Mouse (Mus musculus) gastrocnemius, adult 2 months (tissue): ENCODE results near the gene Cdkal1. TPM values are rescaled to one million over a fixed set of nuclear protein-coding genes. Genes with fewer than 3 reads are reported as not detected.

Experiments
- DNase-seq: peaks from one replicate; pipeline ENCODE4 v3.0.0; 2022
- H3K27ac ChIP-seq: fragments of 200-600 bp; 2 replicates; pipeline ENCODE4 v1.8.1; 2022; ENCODE audit warnings: mild to moderate bottlenecking
- H3K4me3 ChIP-seq: fragments of 200-600 bp; 2 replicates; pipeline ENCODE4 v1.8.1; 2022; ENCODE audit warnings: mild to moderate bottlenecking, moderate library complexity
- CTCF ChIP-seq: fragments of 200-600 bp; IDR thresholded peaks from 2 replicates; pipeline ENCODE4 v1.8.1; 2022; ENCODE audit warnings: antibody characterized with exemption, mild to moderate bottlenecking, moderate library complexity
- intact Hi-C: fragments of 180-260 bp; cut with DNase I; formaldehyde crosslinking; loops from one replicate; pipeline ENCODE4 v1.15.1; 2025
- total RNA-seq, 2 experiments: library from RNA; stranded (reverse); gene quantifications; 2 replicates each; pipeline ENCODE4 v1.2.3; 2021

Gene Cdkal1
- total RNA-seq, 2 experiments from 2014 or later: 35.4 to 35.5 TPM

DNA sequence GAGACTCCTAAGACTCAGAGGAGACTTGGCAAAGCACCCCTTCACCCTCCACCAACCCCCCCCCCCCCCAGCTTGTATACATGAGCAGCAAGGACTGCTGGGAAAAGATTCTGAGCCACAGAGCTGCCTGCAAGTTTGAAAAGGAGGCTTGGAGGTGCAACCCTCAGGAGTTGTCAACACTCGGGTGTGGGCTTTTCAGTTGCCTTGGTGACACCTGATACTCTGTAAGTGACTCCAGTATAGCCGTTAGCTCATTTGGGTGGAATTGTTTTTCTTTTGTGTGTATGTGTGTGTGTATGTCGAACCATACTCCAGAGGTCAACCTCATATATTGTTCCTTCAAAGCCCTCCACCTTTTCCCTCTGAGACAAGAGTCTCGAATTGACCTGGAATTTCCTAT, 669.9 kb downstream of the Cdkal1 start:
- H3K4me3 ChIP-seq: no peak overlapping the region
- intact Hi-C loops: no loop called here
- DNase-seq: no peak
- TF ChIP-seq CTCF: no peak
- H3K27ac ChIP-seq: no peak overlapping the region

GRCm38 (mm10) chr13:29184545-29184944, 670.9 kb downstream of the Cdkal1 start:
- H3K4me3 ChIP-seq: no peak overlapping the region
- no peak overlapping the region for H3K27ac ChIP-seq
- intact Hi-C loops: no loop called here
- TF ChIP-seq CTCF: no peak
- no peak for DNase-seq

DNA sequence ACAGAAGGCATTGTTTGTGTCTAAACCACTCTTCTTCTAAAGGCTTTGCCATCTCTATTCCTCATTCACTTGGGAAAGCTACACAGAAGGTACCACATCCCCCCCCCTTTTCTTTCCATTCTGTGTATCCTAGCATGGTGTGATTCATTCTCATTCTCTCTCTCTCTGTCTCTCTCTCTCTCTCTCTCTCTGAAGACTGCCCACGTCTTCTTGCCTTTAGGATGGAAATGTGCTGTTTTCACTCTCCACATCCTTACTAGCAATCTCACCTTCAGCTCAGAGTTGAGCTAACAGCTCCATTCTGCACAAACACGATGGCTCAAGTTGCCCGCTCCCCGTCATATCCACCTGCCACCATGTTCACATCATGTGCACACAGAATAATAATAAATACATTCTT, 675.6 kb downstream of the Cdkal1 start:
- Histone ChIP-seq H3K27ac (no peak overlapping the region), H3K4me3 (no peak overlapping the region)
- TF ChIP-seq CTCF: no peak
- no peak for DNase-seq
- intact Hi-C loops: no loop called here

DNA sequence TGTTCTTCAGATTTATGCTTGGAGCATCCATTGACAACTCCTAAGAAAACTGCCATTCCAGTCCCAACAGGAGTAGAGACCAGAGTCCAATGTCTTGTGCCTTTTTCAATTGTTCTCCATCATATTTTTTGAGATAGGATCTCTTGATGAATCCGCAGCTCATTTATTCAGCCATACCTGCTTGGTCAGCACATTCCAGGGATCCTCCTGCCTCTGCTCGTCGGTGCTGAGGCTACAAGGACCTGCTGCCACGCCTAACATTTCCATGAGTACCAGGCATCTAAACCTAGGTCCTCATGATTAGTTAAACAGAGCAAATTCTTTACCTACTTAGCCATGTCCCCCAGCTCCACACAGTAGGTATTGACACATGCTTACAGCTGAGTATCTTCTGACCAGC, 676.2 kb downstream of the Cdkal1 start:
- TF ChIP-seq CTCF: no peak
- intact Hi-C loops: no loop called here
- DNase-seq: no peak
- no peak overlapping the region for H3K4me3 ChIP-seq
- H3K27ac ChIP-seq: no peak overlapping the region

DNA sequence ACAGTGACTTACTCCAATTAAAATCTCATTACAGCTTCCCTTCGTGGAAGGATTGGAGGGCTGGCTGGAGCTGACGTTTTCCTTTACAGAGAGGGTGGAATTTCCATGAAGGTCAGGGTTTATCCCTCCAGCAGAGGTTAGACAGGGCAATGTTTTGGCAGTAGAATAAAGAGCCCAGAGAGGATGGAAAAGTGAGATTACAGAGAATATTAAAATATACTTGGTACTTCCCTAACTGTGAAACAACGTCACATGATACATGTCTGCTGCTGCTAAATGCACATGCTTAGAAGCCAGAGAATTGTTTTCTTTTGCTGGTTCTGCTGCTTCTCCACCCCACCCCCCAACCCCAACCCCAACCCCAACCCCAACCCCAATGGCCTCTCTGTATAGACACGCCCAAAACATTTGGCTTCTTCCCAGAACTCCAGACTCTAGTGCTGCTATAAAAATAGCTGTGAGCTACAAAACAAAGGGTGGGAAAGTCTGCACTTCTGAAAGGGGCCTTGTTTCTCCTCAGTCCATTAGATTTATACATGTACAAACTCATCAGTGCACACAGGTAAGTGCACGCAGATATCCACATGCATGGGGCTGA, 677.5 kb downstream of the Cdkal1 start:
- Histone ChIP-seq H3K27ac (no peak overlapping the region), H3K4me3 (no peak overlapping the region)
- TF ChIP-seq CTCF: no peak
- intact Hi-C loops: no loop called here
- DNase-seq: no peak

DNA sequence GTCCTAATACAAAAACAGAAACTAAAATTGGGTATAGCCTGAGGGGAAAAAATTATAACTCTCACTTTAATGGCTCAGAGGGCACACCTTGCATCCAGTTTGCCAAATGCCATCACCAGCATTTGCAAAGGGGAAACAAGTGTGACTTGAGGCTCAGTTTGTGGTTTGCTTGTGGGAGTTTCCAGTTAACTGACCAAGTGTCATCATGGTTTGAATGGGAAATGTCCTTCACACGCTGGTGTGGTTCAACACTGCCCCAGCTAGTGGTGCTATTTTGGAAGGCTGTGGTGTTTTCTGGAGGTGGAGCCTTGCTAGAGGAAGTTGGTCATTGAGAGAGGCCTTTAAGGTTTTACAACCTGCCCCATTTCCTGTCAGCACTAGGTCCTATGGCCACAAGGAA, 686.1 kb downstream of the Cdkal1 start:
- no peak overlapping the region for H3K27ac ChIP-seq
- intact Hi-C loops: no loop called here
- no peak for DNase-seq
- TF ChIP-seq CTCF: no peak
- H3K4me3 ChIP-seq: no peak overlapping the region

DNA sequence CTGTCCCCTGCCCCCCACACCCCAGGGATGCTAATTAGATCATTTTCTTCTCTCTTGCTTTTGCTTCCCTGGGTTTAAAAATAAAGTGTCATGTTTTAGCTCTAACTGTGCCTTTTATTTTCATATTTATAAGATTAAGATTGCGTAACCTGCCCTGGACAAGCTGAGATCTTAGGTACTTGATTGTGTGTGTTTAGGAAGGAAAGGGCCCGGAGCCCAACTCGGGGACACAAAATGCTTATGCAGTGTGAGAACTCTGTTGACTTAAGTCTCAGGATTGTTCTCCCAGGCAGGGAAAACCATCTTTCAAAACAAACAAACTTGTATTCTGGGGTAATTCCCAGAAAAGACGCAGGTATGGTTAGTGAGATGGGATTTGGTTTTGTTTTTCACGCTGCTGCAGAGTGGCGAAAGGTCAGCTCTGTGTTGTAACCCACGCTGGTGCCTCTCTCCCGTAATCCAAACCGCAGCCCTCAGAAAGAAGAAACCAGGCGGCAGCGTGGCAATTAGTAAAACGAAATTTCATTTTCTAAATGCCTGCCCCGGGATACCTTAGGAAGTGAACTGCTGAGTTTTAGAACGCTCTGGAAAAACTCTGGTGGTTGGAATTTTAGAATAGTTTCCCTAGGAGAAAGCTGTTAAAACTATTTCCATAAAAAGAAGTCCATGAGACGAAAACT, 690.5 kb downstream of the Cdkal1 start:
- Histone ChIP-seq H3K4me3 (peak overlapping the region; percentile 0; the same call in 1 of the 2 replicates), H3K27ac (no peak overlapping the region)
- DNase-seq: no peak
- no peak for TF ChIP-seq CTCF
- intact Hi-C loops: no loop called here

DNA sequence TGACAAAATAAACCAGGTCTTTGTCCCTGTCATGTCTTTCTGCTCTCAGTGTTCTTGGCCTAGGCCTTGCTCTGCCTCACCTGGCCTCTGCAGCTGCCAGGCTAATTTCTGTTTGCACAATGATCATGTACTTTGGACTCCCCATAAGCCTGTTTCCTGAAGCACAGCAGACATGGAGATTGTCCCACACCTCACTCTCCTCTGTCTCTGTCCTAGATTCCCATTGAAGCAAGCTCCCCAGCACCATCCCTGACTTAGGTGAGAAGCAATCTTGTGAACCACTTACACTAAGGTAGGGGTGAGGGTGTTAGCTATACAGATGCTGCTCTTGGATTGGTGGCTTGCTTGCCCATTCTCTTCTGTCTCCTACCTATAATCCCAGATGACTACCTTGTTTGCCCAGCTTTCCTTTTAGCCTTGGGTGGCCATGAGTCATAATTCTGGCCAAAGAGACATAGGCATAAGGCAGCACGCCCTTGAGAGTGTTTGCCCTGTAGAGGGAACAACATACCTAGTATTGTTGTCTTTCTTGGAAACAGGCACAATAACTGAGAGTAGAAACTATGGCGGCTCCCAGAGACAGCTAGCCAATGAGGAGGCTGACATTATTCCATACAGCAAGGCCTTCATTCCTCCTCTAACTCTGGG, 692.5 kb downstream of the Cdkal1 start:
- intact Hi-C loops: no loop called here
- Histone ChIP-seq H3K27ac (no peak overlapping the region), H3K4me3 (no peak overlapping the region)
- no peak for DNase-seq
- no peak for TF ChIP-seq CTCF

DNA sequence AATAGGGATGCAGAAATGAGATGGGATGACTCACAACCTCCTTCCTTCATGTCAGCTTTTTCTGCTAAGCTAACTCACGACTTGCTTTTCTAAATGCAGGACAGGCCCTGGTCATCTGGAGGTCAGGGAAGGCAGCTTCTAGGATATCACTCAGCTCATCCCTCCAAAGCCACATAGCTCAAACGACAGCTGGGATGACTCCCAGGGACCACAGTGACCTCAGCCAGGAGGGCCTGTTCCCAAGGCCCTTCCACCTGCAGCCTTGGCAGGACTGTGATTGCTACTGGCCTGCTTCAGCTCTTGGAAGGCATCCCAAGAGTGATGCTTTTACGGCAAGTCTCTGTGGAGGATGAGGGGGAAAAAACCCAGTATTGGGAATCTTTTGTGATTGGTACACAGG, 693.0 kb downstream of the Cdkal1 start:
- Histone ChIP-seq H3K27ac (peak overlapping the region; percentile 59), H3K4me3 (no peak overlapping the region)
- intact Hi-C loops: no loop called here
- DNase-seq: peak; percentile 73
- TF ChIP-seq CTCF: no peak

DNA sequence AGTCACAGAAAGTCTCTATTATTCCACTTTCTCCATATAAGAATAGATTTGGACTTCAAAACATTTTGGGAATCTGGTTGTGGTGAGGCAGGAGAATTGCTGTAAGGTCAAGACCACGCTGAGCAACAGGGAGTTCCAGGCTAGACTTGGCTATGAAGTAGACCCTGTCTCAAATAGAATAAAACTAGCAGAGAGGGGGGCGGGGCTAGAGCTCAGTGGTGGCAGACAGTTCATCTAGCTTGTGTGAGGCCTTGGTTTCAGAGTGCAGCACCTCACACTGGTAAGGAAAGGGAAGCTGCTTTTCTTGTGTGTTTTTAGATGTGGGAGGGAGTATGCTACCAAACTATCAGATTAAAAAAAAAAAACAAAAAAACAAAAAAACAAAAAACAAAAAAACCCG, 694.0 kb downstream of the Cdkal1 start:
- no peak overlapping the region for H3K4me3 ChIP-seq
- no peak for TF ChIP-seq CTCF
- DNase-seq: no peak
- no peak overlapping the region for H3K27ac ChIP-seq
- intact Hi-C loops: no loop called here

- intact Hi-C loops: no loop called here
- DNase-seq: no peak
- TF ChIP-seq CTCF: no peak
- Histone ChIP-seq H3K4me3 (no peak overlapping the region), H3K27ac (no peak overlapping the region)
These were observed 698.8 kb downstream of the Cdkal1 start for GRCm38 (mm10) chr13:29156703-29157102.

DNA sequence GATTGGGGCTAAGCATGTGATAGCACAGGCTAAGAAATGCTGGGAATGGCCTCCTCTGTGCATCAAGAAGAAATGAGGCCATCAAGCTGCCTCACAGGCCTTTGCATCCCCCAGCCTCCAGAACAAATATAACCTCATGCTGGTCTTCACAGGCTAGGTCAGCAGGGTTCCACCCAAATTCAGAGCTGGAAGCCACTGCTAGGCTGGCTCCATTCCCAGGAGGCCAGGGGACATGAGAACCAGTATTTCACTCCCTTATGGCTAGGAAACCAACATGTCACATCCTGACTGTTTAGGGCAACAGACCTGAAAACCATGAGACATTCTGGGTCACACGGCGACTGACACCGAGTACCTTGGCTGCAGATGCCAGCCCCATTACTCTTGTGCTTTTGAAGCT, 700.2 kb downstream of the Cdkal1 start:
- Histone ChIP-seq H3K27ac (no peak overlapping the region), H3K4me3 (no peak overlapping the region)
- DNase-seq: no peak
- no peak for TF ChIP-seq CTCF
- intact Hi-C loops: no loop called here

GRCm38 (mm10) chr13:29150120-29150519, 705.4 kb downstream of the Cdkal1 start:
- intact Hi-C loops: no loop called here
- Histone ChIP-seq H3K27ac (no peak overlapping the region), H3K4me3 (no peak overlapping the region)
- no peak for TF ChIP-seq CTCF
- no peak for DNase-seq

- Histone ChIP-seq H3K4me3 (no peak overlapping the region), H3K27ac (no peak overlapping the region)
- intact Hi-C loops: no loop called here
- no peak for TF ChIP-seq CTCF
- DNase-seq: no peak
These were observed 706.1 kb downstream of the Cdkal1 start for GRCm38 (mm10) chr13:29149404-29149803.
